Mouse (Mus musculus) olfactory bulb, adult 2 months (tissue): Measurements from ENCODE around the gene Tead3.

ENCODE experiments used
- CTCF ChIP-seq: fragments of 200-500 bp; IDR thresholded peaks from 2 replicates; pipeline ENCODE4 v1.5.1; 2012; ENCODE audit warnings: low read depth, mild to moderate bottlenecking, low read length, moderate library complexity; ENCODE audit not compliant: insufficient read depth
- POLR2A ChIP-seq: fragments of 200-500 bp; IDR thresholded peaks from 2 replicates; pipeline ENCODE4 v1.6.1; 2012; ENCODE audit warnings: mild to moderate bottlenecking, low read depth, low read length, moderate library complexity; ENCODE audit not compliant: insufficient read depth

DNA sequence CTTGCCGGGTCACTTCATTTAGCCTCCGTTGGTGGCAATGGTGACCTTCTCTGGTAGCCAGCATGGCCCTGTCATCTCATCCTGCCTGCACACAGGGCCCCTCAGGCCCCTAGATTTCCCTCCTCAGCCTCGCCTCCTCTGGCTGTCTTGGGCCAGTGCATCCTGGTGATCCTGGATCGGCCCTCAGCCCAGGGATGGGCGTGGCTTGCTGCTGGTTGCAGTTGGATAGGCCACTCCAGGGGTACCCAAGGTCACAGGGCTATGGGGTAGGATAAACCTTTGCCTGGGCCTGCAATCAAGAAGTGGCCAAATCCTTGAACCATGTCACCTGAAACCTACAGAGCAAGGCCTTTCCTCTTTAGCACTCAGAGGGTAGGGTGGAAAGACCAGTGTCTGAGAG lies 63.7 kb downstream of the Tead3 start:
- TF ChIP-seq POLR2A = no peak
- no peak for TF ChIP-seq CTCF
